Mouse (Mus musculus): ENCODE results near the gene Man1a. TPM values are rescaled to one million over a fixed set of nuclear protein-coding genes. Genes with fewer than 3 reads are reported as not detected.

Gene Man1a
- 10 to 100 TPM in 1 of 2 experiments, 1 to 10 TPM in 1; 9.3 to 15.8 TPM for total RNA-seq (2021)
- long read RNA-seq, experiment 1, full-length matches to known transcripts = 2 of 5 reads
- long read RNA-seq, experiment 1, partial matches to known transcripts = 3 of 5 reads
- long read RNA-seq, experiment 1, other reads (novel, unspliced or antisense) = 0 of 5 reads
- long read RNA-seq, experiment 2, full-length matches to known transcripts = 4 of 7 reads
- long read RNA-seq, experiment 2, partial matches to known transcripts = 0 of 7 reads
- long read RNA-seq, experiment 2, other reads (novel, unspliced or antisense) = 3 of 7 reads

GRCm38 (mm10) chr10:54076420-54076819, at the start of gene Man1a:
Gene Man1a, minus strand, starts transcription at chr10:54076609.
- peak; percentile 12 for DNase-seq

DNA sequence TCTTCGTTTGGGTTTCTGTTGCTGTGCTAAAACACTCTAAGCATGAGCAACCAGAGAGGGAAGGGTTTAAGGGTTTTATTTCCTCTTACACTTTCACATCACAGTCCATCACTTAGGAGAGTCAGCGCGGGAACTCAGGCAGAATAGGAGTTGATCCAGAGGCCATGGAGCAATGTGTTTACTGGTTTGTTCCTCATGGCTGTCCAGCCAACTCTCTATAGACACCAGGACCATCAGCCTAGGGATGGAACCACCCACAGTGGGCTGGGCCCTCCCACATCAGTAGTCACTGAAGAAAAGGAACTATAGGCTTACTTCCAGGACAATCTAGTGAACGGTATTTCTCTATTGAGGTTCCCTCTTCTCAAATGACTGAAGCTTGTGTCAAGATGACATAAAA, 45.4 kb upstream of the Man1a start:
- DNase-seq = no peak

GRCm38 (mm10) chr10:54120375-54120774, 44.0 kb upstream of the Man1a start:
- no peak for DNase-seq

- no peak for DNase-seq
These were observed 42.9 kb upstream of the Man1a start for GRCm38 (mm10) chr10:54119303-54119702.

DNA sequence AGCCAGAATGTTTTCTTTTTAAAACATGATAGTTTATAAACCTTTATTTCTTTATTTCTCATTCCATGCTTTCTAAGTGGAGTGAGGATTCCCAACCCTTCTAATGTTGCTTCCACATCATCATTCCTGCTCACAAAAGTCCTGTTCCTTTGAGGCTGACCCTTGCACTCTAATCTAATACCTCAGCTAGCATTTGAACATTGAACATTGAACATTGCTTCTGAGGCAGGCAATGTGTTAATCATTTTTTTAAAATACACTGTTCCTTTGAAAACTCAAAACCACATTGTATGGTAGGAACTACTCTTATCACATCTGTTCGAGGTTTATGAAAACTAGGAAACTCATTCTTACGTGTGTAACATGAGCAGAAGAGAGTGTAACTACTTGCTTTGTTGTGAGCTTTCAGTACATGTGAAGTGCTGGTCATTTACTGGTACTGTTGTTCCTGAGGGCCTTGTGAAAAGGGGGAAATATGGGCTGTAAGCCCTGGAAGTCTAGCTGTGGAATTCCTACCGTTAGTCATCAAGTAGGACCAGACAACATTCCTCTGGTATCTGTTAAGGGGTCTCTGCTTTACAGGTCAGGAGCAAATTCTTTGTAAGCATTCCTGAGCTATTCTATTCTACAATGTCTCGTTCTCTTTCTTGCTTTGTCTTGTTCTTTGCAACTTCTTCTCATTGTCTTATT, 42.0 kb upstream of the Man1a start:
- DNase-seq = no peak

- DNase-seq = peak; percentile 47
These were observed 41.4 kb upstream of the Man1a start for GRCm38 (mm10) chr10:54117763-54118162.

DNA sequence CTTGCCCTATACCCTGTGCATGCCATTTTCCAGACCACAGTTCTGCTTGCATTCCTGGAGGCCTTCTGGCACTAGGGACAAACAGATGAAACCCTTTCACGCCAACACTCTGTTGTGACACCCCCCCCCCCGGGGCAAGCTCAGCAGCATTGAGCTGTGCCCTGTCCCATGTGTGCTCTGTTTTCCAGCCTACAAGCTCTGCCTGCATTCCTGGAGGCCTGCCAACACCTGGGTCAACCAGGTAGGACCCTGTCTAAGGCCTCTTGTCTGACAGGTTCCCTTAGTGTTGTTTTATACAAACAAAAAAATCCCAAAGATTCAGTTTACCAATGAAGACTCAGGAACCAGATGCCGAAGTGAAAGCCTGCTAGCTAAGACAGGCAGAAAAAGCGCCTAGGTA, 27.3 kb upstream of the Man1a start:
- DNase-seq = no peak

DNA sequence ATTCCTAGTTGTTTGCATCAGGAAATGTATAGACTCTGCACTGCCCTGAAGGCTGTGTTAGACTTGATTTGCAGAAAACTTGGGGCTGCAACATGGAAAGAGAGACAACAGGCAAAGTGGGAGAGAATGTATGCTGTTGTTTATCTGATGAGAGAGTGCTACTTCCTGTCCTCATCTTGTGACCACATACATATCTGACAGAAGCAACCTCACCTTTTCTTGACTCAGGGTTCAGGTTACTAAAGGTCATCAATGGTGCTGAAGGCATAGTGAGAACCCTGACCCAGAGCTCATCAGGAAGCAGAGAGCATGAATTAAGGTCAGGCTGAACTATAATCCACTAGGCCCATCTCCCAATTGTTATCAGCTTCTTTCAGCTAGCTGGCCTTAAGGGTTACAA, 15.7 kb upstream of the Man1a start:
- no peak for DNase-seq

GRCm38 (mm10) chr10:54089923-54090322, 13.5 kb upstream of the Man1a start:
- DNase-seq = no peak

- DNase-seq = no peak
These were observed 10.9 kb upstream of the Man1a start for GRCm38 (mm10) chr10:54087346-54087745.

- no peak for DNase-seq
These were observed 8.7 kb upstream of the Man1a start for GRCm38 (mm10) chr10:54085073-54085472.

DNA sequence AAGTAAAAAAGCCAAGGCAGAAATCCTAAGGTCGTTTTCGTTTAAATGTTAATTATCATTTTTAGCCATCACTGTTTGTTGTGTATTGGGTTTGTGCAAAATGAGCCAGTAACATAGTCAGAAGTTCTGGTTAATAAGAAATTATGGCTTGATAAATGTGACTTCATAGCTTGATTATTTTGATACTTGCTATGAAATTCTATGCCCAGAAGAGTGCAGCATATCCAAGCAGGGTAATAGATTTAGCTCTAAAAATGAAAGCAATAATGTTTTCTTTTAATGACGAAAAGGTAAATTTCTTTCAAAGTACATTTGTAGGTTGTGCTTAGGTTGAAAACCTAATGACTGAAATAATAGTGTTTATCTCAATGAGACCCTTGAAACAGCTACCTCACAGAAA, 596 bp upstream of the Man1a start:
- DNase-seq = no peak

DNA sequence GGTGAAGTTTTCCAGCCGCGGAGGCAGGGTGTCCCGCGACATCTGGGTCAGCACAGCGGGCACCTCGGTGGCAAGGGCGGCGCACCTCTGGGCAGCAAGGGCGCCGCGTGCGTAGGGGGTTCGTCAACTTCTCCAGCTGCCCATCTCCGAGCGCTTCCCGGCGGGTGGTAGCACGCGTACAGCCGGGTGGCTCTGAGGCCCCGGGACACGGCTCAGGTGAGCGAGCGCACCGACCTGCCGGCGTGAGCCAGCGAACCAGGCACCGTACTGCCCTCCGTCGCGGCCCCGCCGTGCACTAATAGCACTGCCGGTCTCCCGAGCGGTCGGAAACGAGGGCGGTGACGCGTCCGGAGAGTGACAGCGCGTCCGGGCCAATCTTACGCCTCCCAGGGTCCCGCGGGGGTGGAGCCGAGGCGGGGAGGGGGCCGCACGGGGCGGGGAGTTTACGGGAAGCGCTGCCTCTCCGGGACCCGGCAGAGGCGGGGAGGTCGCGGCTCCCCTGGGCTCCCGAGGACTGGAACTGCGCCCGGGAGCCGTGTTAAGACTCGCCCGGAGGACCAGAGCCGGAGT, 883 bp downstream of the Man1a start:
- DNase-seq = peak; percentile 96

DNA sequence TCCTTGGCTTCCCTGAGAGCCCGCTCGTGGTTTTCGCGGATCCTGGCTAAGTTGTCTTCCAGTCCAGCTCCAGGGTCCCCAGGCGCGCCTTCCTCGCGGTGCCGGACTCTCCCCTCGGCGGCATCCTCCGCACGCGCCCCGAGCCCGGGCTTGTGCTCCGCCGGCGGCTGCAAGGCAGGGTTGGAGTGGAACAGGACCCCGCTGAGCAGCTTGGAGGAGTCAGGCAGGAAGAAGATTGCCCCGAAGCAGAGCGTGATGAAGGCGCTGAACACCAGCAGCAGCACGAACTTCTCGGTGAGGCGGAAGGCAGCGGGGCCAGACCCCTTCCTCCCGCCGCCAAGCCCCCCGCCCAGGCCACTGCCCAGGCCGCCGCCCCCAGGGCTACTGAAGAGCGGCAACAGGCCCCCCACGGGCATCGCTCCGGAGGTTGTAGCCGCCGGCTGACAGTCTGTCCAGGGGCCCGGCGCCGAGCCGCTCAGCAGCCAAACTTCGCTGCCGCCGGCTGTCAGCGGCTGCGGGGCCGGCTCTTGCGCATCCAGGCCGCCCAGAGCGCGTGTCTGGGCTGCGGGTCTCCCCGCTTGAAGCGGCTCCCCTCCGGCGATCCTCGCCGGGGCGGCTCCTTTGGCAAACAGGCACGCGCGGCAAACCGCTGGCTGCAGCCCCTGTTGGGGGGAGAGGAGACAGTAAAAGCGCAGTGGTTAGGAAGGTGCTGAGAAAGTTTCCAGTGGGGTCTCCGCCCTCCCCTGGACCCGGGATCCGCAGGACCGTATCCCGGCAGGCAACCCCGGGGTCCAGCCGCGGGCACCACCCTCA, 1.6 kb downstream of the Man1a start:
- DNase-seq = peak; percentile 23

DNA sequence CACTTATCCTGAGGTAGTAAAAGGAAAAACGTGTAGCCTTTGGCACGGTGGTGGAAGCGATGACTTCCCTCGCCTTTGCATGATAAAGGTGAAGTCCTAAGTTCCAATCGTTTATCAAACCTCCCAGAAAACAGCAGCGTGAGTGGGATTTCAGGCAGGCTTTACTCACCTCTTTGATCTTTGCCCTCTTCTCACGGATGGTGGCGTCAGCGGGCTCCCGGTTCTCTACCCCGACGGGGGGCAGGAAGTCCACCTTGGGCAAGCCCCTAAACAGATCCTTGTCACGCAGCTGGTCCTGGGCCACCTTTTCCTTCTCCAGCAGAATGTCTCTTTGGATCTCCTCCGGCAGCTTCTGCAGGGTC, 2.2 kb downstream of the Man1a start:
- DNase-seq = peak; percentile 10

DNA sequence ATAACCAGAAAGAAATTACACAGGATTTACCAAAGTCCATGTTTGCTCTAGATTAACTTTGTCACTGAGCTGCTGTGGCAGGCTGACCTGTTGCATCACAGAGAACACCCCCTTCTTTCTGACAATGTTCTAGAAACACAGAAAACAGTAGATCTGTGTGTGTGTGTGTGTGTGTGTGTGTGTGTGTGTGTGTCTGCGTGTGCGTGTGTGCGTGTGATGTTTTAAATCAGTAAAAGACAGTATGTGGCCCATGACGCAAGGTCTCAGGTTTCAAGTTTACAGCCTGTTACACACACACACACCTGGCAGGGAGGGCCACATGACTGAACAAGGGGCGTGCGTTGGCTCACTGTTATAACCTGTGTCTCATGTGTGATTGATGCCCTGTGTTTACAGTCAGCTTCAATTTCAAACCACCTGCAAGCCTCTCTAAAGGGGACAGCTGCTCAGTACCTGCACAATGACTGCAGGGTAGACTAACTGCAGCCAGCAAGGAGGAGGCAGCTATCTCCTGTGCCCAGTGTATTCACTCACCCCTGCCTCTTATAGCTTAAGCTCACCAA, 2.7 kb downstream of the Man1a start:
- no peak for DNase-seq

- no peak for DNase-seq
These were observed 4.1 kb downstream of the Man1a start for GRCm38 (mm10) chr10:54072336-54072735.

DNA sequence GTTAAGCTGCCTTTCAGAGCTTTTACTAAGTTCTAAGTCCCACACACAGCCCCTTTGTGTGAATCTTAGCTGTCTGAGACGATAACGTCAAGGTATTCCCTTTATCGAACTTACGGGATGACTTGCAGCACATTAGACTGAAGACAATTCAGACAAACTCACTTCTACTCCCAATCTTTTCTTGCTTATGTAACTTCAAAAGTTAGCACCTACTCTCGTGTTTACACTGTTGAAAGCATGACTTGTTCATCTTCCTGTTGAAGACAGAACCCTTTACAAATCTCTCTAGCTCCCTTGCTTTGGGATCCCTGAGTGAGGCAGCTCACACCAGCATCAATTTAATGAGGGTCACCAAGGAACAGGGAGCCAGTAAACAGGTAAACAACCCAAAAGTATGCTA, 5.9 kb downstream of the Man1a start:
- no peak for DNase-seq

DNA sequence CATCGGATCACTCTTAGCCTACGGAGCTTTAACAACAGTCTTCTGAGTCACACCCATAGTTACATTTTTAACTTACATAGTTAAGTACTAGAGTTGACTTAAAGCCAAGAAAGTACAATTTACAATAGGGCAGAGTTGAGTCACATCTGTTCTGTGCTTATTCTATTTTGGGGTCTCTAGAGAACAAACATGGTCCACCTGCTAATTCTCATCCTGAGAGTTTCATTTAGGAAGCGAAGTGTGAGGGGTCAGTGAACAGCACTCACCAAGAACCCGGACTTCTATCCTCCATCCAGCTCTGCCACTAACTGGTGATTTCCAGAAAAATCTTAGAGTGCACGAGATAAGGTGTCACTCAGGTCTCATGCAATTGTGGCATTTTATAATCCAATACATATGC, 7.0 kb downstream of the Man1a start:
- DNase-seq = no peak

DNA sequence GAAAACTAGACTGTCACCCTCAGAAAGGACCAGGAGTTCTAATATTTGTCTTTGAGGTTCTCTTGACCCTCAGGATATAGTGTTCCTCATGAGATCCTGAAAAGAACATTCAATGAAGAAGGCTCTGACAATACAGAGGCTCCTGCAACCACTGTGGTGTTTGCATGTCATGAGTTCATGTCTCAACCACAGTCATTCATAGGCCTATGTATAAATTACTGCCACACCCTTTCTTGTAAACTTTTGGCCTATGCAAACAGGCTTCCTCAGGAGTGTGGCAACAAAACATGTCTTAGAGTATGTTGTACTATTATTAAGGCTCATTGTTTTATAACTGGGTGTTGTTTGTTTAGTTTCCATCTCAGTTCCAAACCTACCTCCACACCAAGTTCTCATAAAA, 9.7 kb downstream of the Man1a start:
- no peak for DNase-seq

GRCm38 (mm10) chr10:54063551-54064260, 12.7 kb downstream of the Man1a start:
- DNase-seq = no peak

DNA sequence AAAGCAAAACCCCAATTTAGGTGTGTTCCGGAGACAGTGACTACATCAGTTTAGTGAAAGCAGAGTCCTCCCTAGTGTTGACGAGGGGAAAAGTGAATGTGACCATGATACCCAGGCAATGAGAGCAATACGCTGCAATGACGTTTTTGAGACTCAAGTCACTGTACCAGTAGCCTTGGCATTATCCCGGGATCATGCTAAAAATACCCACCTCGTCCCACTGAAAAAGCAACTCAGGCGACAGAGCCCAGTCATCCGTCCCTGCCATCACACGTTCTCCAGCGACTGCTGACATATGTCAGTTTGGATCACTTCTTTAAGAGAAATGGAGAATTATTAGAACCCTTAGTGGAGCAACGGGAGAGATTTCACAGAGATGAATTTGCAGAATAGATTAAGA, 13.6 kb downstream of the Man1a start:
- no peak for DNase-seq

Measured in gastrocnemius, postnatal 25 days (tissue).